Mouse (Mus musculus): Measurements from ENCODE around the gene Mesd.
"Not testable (repeated sequence)": the region's sequence is repeated elsewhere in the genome, so short reads cannot be mapped to it uniquely, and the experiment has no call there.

Mesd gene

DNA sequence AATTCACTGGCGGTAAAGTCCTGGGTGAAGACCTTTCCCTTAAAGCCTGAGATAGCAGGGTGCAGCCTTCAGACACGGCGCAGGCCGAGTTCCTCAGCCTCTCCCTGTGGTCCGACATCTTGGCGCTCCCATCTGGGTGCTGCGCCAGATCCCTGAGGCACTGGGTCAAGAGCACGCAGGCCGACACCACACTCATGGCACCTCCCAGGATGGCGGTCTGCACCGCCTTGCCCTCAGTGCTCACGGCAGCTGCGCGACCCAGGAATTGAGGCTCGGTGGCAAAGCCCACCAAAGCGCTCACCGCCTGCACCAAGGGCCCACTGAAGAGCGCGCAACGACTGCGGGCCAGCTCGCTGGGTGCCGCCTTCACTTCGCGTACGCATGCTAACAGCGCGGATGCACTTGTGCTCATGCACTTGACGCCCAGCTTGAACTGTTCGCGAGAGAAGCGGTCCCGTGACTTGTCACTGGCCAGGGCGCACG, 2.1 kb upstream of the Mesd start:
- DNase-seq = no peak

DNA sequence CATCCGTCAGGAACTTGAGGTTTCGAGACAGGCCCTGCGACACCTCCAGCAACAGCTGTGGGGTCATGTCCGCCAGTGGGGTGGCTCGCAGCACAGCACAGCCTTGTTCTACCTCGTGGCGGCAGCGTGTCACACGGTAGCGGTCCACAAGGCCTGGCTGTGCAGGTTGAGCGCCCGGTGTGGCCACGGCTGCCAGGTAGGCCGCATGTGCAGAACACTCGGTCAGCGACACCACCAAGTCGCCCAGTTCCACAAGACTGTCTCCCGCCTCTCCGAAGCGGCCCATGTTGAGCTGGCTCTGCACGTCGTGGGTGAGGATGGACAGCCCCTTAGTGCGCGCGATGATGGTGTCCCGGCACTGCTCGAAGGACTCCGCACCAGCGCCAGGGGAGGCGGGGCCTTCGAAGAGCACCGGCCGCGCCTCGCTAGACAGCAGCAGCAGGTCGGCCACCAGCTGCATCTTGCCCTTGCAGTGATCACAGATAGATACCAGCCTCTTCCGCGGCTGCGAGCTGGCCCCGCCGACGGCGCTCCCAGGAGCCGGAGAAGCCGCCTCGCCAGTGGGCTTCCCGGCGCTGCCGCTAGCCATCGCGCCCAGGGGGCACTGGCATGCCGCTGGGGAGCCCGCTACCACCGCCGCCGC, 1.5 kb upstream of the Mesd start:
- no peak for DNase-seq

DNA sequence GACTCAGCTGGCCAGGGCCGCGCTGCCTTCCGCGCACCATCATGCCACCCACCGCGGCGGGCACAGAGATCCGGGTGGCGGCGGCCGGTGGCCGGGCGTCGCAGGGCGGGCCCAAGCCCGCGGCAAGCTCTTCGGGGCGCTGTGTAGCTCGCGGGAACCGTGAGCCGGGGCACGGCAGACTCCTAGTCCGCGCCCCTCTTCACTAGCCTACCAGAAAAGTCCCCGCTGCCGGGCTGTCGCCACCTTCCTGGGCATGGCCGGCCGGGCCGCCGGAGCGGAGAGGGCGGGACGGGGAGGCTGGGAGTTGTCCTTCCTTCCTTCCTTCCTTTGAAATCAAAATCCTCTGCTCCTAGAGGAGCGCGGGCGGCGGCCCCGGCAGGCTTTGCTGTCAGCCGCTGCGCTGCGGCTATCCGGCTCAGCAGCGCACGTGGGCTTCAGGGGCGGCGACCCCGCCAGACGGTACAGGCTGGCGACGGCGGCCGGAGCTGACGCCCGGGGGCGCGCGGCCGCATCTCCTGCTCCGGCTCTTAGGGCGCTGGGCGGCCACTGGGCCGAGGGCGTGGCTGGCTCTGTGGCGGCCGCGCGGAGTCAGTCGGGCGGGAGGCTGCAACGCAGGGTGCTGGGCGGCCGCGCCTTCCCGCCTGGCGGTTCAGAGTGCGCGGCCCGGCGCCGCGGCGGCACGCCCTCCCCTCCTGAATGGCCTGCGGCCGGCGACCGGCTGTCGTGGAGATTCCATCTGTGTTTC, 818 bp upstream of the Mesd start:
- peak; percentile 63 for DNase-seq

DNA sequence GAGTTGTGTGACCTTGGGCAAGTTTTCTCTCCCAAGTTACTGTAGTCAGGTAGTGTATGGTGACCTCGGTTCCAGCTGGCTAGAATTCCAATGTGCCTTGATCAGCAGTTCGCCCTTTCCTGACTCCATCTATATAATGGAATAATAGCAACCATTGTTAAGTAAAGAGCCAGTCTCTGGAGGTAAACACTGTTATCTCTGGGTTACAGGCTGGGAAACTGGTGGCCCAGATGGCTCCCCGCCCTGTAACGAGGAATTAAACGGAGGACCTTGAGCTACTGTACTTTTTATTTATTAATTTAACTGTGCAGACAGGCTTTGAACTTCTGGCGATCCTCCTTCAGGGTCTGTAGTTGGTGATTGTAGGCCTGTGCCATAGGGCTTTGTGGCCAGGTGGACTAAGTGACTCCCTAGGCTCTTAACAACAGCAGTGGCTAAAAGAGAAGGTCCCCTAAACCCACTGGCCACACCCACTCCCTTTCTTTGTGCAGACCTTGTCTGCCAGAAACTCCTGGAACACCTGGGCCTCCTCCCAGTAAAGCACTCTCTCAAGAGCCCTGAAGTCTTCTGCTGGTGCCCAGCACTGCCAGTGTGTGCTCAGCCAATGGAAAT, 761 bp downstream of the Mesd start:
- DNase-seq = no peak

DNA sequence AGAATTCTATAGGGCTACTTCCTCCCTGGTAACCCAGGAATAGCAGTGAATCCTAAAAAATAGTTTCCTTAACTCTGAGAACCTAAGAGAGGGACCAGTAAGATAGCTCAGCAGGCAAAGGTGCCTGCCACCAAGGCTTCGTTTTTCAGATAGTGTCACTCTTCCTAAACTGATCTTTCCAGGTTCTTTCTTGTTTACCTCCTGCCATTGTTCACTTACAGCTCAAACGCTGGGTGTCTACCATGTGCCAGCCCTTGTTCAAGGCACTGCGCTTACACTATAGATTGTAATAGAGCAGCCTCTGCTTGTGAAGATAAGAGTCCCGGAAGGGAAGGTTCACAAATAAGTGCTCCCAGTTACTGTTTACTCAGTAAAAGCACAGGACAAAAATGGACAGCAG, 1.6 kb downstream of the Mesd start:
- no peak for DNase-seq

DNA sequence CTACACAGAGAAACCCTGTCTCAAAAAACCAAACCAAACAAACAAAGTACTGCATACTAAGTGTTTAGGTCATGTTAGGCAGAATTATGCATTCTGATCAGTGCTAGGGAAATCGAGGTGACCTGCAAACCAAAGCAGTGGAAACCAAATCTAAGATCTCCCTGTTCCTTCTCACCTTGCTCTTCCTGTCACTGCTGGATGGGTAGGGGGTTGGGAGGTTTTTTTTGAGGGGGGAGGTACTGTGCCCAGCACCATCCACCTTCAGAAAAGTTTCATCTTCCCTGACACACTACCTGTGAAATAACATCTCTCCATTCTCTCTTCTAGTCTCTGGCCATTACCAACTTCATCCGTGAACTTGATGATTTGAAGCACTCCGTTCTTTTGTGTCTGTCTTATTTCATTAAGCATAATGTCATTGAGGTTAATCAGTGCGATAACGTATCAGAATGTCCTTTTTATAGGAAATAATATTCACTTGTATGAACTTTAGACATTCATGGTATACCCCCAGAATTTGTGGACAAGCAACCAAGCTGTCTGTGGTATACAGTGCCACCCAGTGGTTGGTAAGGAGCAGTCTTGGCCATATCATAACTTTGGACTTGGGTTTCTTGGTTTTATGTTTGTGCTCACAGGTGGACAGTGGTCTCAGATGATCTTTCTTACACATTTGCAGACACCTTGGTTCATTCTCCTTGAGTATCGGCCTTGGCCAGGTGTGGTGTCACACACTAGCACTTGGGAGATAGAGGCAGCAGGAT, 2.3 kb downstream of the Mesd start:
- DNase-seq = no peak

DNA sequence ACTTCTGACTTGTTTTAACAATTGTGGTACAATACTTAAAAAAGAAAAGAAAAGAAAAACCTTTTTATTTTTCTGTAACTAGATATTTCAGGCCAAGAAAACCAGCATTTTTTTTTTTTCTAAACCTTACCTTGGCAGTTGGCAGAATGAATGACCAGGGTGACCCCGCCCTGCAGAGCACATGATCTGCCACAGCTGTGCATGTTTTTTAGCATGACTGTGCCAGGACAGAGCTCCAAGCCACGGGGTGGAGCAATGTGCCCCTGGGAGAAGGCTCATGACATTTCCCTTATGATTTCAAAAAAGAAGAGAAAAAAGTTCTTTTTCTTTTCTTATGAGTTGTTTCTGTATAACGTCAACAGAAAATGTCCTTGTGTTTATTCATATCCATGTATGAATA, 5.1 kb downstream of the Mesd start:
- no peak for DNase-seq

DNA sequence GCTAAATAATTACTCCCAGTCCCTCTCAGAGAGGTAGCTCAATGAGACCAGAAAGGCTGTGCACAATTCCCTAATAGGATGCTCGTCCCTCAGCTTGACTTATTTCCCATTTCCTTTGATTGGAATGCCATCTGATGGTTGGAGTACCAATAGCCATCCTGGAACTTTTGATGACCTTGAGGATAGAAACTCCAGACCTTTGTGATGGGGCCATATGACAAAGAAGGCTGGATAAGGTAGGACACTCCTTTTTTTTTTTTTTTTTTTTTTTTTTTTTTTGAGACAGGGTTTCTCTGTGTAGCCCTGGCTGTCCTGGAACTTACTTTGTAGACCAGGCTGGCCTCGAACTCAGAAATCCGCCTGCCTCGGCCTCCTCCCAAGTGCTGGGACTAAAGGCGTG, 5.7 kb downstream of the Mesd start:
- DNase-seq = not testable (repeated sequence)

DNA sequence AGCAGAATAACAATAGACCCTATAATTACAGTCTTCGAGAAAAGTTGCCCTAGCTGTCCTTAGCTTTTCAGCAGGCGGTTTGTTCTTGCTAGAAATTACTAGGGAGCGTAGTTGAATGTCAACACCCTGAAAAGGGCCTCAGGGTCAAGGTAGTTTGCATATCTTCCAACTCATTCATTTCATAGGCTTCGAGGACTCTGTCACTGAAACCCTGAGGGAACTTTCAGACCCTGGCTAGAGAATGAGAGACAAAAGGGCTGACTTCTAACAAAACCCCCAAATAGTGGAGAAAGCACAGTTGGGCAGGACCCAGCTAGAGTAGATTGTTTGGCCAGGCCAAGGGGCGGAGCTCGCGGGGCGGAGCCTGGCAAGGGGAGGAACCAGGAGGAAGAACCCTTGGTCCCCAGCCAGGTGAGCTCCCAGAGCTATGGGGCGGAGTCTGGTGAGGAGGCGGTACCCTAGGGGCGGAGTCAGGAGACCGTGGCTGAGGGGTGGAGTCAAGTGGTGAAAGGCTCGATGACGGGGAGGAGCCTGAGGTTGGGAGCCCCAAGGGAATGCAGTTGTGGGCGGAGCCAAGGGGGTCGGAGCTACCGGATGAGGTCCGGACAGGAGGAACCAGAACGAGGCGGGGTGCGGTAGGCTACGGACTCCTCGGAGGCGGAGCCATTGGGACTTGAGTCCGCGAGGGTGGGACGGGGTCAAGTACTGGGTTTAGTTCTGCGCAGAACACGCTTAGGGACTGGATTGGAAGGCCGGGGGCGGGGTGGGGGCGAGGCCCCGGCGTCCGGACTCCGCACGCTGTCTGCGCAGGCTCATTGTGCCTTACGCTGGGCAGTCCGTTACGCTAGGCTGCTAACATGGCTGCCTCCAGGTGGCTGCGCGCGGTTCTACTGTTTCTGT, 7.4 kb downstream of the Mesd start:
- DNase-seq = peak; percentile 95

DNA sequence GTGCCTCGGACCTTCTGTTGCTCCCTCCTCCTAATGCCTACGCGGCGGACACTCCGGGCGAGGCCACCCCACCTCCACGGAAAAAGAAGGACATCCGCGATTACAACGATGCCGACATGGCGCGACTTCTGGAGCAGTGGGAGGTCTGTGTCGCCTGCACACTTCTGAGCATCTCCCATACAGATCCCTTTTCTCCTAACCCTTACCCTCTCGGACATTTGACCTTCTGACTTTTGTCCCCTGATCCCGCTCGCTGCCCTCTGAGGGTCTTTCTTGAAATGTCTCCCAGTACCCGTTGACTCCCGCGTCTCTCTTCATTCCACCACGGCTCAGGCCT, 8.0 kb downstream of the Mesd start:
- no peak for DNase-seq

DNA sequence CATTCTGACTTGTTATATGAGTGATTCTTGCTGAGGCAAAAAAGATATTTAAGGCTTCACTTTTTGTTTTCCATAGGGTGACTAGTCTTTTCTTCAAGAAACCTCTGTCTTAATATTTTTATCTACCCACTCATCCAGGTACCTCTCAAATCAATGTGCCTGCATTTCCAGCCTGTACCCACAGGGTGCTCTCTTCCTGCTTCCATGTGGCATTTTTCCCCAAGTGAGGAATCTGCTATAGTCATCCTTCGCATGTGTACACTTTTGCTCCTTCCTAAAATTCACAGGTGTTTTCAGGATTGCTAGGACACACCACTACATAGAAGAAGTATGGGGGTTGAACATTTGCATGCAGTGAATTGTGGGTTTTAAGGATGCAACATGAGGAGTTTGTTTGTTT, 10.1 kb downstream of the Mesd start:
- no peak for DNase-seq

DNA sequence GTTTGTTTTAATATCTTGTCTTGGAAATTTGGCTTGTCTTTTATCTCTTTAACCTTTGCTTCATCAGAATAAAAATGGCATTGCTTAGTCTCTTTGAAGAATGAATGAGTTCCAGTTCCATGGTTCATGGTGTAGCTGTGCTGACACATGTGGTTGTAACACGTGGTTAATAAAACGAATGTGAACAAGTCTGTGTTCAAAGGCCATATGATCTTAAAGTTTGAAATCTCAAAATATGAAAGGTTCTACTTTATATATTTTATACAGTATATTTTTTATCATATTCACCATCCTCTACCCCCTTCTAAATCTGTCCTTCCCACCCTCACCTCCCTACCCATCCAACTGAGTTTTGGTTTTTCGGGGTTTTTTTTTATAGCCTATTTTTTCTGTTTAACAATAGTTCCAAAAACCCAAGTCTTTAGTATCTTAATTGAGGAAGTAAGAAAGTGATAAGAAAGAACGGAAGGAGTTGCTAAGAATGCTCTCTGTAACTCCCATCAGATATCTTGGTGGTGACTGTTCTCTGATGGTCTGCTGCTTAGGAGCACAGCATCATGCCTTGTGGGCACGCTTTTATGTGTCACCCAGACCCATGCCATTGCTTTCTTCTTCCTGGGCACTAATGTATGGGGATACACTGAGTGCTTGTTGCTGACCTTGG, 11.9 kb downstream of the Mesd start:
- DNase-seq = no peak

DNA sequence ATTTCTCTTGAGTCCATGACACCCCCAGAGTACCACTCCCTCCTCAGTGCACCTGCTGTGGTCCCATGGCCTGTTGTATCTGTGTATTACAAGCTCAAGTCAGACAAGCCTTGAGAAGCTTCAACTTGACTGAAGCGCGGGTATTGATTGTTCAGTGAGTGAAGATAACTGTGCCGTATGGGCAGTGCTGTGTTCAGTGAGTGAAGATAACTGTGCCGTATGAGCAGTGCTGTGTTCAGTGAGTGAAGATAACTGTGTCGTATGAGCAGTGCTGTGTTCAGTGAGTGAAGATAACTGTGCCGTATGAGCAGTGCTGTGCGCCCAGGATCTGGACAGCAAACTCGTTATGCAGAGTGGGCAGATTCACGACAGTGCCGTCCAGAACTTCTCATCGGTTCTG, 14.0 kb downstream of the Mesd start:
- DNase-seq = no peak

DNA sequence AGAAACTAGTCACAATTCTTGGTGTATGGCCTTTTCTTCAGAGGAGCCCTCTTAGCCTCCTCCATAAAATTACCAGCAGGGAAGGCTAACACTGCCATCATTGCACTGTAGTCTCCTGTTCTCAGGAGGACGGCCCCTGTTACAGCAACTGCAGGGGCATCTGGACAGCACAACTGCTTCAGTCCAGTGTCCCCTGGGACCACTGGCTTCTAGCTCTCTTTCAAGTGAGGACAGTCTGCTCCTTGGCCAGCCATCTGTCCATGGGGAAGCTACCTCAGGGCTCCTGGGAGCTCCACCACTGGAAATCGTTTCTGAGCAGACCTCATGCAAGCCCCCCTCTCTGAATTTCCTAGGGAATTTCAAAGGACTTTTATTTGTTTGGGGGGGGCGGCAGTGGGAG, 16.3 kb downstream of the Mesd start:
- DNase-seq = no peak

DNA sequence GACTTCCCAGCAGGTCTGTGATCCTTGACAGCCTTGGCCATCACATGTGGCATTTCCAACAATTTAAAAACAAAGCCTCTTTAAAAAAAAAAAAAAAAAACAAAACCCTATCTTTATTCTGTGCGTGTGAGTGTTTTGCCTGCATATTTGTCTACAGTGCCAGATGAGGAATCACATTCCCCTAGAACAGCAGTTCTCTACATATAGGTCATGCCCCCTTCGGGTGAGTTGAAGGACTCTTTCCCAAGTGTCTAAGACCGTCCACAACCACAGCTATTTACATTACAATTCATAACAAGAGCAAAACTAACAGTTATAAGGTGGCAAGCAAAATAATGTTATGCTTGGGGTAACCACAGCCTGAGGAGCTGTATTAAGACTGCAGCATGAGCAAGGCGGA, 17.2 kb downstream of the Mesd start:
- no peak for DNase-seq

DNA sequence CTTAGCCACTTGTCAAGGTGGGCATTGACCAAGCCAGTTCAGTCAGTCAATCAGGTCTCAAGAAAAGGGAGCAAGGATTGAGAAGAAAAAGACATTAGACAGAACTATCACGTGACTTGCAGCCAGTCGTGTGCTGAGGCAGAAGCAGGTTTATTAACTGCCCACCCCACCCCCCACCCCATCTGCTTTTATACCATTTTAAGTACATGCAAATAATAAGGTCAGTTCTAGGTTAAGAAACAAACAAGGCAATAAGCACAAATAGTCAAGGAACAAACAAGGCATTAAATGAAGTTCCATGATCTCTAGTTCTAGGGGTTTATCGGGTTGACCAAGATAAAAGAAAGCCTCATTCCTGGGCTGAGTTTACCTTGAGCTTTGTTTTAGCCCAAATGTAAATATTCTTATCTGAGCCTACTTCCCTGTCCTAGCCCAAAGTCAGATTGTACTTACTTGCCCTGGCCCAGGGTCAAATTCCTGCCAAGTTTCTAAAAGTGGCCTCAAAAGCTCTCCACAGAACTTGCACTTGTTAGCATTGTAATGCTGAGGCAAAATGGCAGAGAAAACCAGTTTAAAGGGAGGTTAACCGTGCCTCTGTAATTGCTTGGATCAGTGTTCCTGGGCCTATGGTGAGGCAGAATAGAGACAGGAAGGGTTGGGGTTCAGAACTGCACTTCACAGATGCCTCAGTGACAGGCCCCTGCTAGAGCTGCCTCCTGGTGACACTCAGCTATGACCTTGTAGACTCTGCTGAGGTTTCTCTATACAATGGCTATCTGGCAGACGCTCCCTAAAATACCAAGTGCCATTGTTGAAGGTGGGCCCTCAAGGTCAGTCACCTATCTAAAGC, 18.3 kb downstream of the Mesd start:
- DNase-seq = no peak

DNA sequence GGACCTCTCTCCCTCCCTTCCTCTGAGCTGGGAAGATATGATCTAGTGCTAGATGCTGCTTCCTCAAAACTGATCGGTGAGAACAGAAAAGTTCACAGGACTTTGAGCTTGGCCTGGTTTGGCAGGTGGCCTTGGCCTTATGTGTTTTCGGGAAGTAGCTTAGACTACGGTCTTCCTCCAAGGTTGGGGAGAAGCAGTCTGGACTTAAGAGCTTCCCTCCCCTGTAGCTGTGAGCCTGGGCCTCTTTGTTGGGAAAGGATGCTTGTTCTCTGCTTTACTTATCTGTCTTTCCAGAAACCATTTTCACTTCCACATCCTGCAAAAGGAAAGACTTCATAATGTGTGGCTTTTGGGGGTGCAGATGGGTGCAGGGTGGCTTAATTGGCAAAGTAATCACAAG, 20.6 kb downstream of the Mesd start:
- no peak for DNase-seq

DNA sequence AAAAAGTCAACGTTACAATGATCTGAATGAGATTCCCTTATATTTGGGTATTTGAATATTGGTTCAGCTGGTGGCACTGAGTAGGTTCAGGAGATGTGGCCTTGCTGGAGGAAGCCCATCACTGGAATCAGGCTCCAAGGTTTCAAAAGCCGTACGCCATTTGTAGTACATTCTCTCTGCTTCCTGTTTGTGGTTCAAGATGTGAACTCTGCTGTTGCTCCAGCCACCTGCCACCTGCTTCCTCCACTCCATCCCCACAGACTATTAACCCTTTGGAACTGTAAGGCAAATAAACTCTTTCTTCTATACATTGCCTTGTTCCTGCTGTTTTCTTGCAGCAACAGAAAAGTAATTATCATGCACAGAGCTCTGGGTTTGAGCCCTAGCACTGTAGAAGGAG, 27.6 kb downstream of the Mesd start:
- DNase-seq = no peak

DNA sequence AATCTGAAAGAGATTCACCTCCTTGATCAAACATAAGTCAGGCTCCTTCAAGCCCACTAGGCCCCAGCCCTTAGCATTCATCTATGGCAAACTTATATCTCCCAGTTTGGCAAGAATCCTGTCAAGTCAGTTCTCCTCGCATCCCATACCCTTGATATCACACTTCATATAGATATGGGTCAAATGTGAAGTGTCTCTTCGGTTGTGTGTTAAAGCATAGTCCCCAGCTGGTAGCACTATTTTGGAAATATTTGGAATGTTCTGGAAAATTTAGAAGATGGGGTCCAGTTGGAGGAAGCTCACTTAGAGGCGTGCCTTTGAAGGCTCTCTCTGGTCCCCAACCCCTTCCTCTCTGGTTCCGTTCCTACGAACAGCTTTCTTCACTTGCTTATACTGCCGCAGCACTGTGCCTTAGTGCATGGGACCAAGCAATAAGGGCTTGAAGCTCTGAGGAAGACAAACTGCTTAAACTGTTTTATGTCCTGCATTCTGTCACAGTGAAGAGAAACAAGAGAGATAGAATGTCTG, 29.2 kb downstream of the Mesd start:
- no peak for DNase-seq

DNA sequence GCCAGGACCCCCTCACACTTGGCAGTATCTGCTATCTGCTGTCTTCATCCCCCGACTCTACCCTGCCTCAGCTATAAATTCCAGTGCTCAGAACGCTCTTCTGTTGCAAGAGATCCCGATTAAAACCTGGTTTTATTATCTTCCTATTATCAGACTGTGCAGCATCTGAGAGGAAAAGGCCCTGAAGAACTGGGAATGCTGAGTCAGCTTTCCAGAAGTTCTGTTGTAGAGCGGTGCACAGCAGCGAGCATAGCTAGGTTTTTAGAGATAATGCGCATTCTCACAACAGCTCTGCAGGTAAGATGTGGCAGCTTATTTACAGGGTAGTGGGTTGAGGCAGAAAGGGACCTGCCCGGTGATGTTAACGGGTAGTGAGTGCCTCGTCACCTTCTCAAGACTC, 29.7 kb downstream of the Mesd start:
- DNase-seq = no peak

DNA sequence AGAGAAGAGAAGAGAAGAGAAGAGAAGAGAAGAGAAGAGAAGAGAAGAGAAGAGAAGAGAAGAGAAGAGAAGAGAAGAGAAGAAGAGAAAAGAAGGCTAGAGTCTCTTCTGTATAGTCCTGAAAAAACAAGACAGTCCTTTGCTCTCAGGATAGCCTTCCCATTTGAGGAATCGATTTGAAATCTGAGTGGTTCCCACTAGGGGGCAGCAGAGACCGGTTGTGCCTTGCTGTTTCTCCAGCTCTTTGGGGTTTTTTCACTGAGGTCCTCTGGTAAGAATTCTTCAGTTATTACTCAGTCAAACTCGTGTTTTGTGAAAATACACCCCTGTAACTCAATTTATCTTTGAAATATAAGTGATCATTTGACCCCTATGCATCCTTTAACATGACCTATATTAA, 30.3 kb downstream of the Mesd start:
- DNase-seq = peak; percentile 80

All from right cerebral cortex, postnatal 25 days (tissue).